Mouse (Mus musculus) fat pad, adult 2 months (tissue): ENCODE measurements around the gene Tmem196.
A peak's percentile ranks its signal among the peaks of the same experiment; 100 is the strongest.

Source experiments
- DNase-seq: peaks from one replicate; pipeline ENCODE4 v3.0.0-alpha.2; 2011; ENCODE audit warnings: low read depth, low spot score; ENCODE audit errors: extremely low read depth

Gene Tmem196

DNA sequence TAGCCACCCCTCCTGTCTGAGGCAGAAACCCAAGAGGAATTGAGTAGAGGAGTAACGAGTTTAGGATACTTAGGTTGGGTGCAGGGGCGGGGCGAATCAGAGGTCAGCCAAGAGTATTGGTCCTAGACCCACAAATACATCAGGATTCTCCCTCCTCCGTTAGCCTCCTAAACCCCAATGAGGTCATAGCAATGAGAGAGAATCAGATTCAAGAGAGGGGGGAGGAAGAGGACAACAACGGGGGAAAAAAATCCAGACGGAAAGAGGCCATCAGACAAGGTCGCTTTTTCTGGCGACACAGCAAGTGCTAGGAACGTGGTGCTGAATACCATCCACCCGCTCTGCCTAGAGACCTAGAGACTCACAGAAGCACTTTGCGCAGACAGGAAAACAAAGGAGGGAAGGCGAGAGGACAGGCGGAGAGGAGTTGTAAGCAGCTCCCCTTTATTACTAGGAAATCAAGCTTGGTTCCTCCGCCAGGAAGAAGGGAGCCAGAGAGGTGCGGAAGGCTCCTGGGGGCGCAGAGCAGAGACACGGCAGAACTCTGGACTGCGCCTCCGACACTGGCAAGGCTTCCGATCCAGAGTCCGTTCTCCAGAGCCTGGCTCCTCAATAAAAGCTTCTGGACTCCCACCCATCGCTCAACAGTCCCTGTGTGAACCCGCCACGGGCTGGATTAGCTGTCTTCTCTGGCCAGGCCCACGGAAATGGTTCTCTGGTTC is at the start of gene Tmem196:
Gene Tmem196 (plus strand): TSS at position 234 of the 722 bp plus-strand sequence.
- DNase-seq = no peak

DNA sequence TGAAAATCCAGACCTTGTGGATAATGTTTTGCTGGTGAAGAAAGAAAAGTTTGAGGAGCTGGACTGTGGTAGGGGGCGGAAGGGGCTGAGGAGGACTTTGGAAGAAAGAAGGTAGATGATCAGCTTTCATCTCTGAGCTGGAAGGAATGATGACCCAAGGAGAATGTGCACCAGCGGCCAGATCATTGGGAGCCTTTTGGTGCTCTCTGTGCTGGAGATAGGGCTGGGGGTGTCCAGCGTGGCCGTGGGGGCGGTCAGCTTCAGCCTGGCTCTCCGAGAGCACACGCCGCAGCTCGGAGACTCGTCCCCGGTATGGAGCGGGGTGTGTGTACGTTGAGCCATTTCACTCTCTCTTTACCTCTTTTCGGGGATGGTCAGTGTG is 680 bp downstream of the Tmem196 start:
- no peak for DNase-seq

GRCm38 (mm10) chr12:119957041-119957440 is 11.4 kb downstream of the Tmem196 start:
- no peak for DNase-seq

- no peak for DNase-seq
These were observed 15.1 kb downstream of the Tmem196 start for GRCm38 (mm10) chr12:119960730-119961129.

DNA sequence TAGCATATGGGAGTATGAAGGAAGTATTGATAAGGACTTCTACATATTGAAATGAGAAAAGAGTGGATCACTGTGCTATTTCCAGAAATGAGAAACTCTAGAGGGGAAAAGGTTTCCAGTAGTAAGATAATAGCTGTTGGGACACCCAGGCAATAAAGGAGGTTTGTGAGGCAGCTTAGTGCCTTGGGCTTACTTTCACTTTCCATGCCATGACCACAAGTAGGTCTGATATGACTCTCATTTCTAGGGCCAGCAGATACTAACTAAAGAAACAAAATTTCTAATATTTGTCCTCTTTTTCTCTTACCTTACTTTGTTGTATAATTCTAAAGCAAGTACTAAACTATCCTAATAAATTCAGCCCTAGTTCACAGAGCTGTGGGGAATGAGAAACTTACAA is 19.8 kb downstream of the Tmem196 start:
- DNase-seq = no peak

DNA sequence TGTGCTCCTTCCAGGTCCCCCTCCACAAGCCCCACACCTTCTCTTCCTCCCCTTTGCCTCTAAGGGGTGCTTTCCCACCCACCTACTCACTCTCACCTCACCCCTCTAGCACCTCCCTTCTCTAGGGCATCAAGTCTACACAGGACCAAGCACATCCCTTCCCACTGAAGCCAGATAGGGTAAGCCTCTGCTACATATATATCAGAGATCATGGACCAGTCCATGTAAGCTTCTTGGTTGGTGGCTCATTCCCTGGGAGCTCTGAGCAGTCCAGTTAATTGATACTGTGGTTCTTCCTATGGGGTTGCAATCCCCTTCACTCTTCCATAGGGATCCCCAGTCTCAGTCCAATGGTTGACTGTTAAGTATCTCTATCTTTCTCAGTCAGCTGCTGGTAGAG is 24.4 kb downstream of the Tmem196 start:
- DNase-seq = no peak

DNA sequence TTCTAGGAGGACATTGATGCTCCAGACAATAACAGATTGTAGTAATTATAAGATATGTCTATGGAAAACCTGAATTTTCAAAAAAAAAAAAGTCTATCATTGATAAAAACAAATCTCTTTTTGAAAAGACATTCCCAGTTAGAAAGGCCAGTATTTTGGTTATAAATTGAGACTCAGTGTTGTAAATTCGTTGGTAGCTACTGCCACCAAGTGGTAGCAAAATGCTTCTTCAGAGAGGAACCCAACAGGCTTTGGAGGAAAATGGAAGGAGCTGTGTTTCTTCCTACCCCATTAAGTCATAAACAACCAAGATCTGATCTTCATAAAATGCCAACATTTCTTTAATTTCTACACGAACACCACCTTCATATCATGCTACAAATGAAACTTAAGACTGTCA is 36.1 kb downstream of the Tmem196 start:
- DNase-seq = no peak

- no peak for DNase-seq
These were observed 52.6 kb downstream of the Tmem196 start for GRCm38 (mm10) chr12:119998267-119998666.

DNA sequence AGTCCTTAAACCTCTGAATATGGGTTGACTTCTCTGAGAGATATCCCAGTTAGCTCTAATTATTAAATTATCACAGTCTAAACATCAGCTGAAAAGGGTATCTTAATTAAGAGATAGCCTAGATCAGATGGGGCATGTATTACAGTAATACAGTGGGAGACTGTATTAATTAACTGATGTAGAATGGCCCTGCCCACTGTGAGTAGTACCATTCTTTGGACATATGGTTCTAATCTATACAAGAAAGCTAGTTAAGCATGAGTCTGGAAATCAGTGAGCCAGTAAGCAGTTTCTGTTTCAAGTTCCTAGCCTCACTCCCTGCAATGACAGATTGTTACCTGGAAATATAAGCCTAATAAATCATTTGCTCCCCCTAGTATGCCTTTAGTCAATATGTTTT is 58.7 kb downstream of the Tmem196 start:
- DNase-seq = no peak

DNA sequence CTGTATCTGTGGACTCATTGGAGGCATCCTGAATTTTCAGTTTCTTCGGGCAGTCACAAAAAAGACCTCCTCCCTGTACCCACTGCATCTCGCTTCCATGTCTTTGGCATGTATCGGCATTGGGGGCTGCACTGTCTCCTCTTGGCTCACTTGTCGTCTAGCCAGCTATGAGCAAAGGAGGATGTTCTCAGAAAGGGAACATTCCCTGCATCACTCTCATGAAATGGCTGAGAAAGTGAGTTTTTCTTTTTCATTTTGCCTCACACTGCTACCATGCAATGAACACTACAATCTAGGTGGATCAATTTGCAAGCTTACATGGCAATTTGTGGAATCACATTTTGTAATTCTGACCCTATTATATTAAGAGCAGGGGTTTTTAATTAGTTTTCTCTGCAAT is 69.1 kb downstream of the Tmem196 start:
- DNase-seq = no peak

GRCm38 (mm10) chr12:120015201-120015600 is 69.6 kb downstream of the Tmem196 start:
- DNase-seq = no peak

DNA sequence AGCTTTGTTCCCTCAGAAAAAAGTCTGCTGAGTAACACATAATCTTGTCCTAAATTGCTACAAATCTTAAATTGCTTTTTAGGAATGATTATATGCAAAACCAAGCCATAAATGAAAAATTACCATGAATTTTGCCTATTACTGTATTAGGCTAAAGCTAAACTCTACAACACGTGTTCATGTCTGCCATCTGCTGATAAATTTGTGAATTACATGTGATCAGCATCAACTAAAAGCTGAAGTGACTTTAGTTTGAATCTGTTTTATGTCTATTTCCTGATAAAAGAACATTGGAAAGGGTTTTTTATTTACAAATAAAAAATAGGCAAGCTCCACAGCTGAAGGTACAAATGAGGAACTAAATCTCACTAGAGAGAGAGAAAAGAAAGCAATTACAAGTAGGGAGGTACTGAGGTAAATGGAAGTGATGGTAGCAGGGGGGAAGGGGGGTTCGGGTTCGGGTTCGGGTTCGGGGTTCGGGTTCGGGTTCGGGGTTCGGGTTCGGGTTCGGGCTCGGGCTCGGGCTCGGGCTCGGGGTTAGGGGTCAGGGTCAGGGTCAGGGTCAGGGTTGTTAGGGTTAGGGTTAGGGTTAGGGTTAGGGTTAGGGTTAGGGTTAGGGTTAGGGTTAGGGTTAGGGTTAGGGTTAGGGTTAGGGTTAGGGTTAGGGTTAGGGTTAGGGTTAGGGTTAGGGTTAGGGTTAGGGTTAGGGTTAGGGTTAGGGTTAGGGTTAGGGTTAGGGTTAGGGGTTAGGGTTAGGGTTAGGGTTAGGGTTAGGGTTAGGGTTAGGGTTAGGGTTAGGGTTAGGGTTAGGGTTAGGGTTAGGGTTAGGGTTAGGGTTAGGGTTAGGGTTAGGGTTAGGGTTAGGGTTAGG is 82.7 kb downstream of the Tmem196 start:
- DNase-seq = peak; percentile 3
